Mouse (Mus musculus) ES-Bruce4 (cell line): ENCODE results near the gene Rilpl1.

ENCODE experiments used
- CTCF ChIP-seq: IDR thresholded peaks from one replicate; pipeline ENCODE4 v1.8.1; 2011; ENCODE audit warnings: low read depth, low read length
- EP300 ChIP-seq: IDR thresholded peaks from 2 replicates; pipeline ENCODE4 v1.6.1; 2011; ENCODE audit warnings: low read depth, low read length; ENCODE audit not compliant: insufficient read depth
- POLR2A ChIP-seq: IDR thresholded peaks from one replicate; pipeline ENCODE4 v1.8.1; 2011; ENCODE audit warnings: low read length; ENCODE audit not compliant: insufficient read depth

DNA sequence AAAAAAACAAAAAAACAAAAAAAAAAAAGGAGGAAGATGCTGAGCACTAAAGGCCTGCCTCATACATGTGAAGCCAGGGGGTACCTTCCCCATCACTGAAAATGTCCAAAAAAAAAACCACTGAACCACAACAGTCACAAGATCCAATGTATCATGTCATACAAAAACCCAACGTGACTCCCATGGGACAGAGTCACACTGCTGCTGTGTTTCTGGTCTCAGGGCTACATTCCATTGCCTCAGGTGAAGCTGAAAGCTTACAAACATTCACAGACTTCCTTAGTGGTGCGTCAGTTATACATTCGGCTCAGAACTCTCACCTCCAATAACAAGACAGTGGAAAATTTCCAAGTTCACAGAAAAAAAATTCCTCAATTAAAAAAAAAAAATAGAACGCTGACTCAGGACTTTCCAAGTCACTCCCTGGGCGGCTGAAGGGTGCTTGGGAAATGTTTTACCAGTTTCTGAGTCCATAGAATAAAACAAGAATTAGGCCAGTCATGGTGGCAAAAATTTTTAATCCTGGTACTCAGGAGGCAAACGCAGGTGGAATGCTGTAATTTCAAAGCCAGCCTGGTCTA lies 60.5 kb downstream of the Rilpl1 start:
- TF ChIP-seq POLR2A (no peak), CTCF (no peak), EP300 (no peak)
